Mouse (Mus musculus): ENCODE measurements at regions not wholly inside any gene's neighbourhood (a gene's known extent, or its start where the extent isn't known, plus 50 kb on each side); places are given as distances from the start of the nearest gene placed in this dataset.

DNA sequence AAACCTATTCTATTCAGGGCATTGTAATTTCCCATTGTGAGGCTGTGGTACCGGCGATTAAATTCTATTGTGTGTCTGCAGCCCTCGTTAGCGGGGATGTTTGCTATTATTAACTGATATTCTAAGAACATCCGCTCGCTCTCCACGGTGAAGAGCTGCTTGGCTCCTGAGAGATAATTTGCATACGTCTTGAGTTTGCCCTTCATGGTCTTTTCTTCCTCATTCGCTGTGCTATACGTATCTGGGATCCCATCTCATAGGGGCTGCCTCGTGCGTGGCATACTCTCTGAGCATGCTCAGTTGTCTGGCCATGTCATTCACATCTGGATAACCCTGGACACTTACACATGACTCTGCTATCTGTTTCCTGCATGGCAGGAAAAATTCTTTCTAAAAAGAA is 275.7 kb downstream of the Gm11011 start:
- peak; percentile 24 for DNase-seq (ENCODE audit: low spot score)
- no peak for ATAC-seq
- no peak for TF ChIP-seq CTCF (IDR thresholded peaks at IDR 0.05; ENCODE audit: low read depth)
- H3K27ac ChIP-seq, result peak overlapping the region; percentile 4; the same call in 1 of the 2 replicates
- 24% methylated on average over 12 of the region's 12 CpGs for WGBS
- H3K4me3 ChIP-seq (ENCODE audit: low read length), result no peak overlapping the region
- no peaks in the 10 kb centered on the region for H3K36me3 ChIP-seq (ENCODE audit: insufficient read depth, low read length)
- no peaks in the 10 kb centered on the region for H3K9me3 ChIP-seq (ENCODE audit: low read length)
- H3K9ac ChIP-seq (replicated peaks; ENCODE audit: low read length), result no peak overlapping the region
- no peaks in the 10 kb centered on the region for H3K27me3 ChIP-seq (ENCODE audit: insufficient read depth, low read length)
- H3K4me1 ChIP-seq (ENCODE audit: insufficient read depth, low read length), result peaks cover 3% of the 10 kb centered on the region; the same call in 1 of the 2 replicates
- H3K4me2 ChIP-seq (ENCODE audit: low read depth, low read length), result no peak overlapping the region

DNA sequence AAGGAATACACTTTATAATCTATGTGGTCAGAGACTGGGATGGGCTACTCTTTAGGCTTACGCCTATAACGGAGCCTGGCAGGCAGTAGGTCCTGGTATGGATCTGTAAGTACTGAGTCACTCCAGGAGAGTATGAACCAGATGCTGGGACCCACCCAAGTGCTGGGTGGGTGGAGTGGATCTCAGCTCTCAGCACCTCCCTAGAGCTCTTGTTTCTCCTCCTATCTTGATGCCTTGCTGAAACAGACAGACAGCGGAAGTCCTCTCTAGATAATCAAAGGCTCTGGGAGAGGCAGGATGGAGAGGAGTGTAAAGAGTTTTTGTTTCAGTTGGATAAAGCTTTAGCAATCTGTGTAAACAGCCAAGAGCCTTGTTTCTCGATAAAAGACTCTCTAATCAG is 276.2 kb downstream of the Gm11011 start:
- 60% methylated on average over 4 of the region's 4 CpGs for WGBS
- no peak for DNase-seq (ENCODE audit: low spot score)
- no peak overlapping the region for H3K4me2 ChIP-seq (ENCODE audit: low read depth, low read length)

DNA sequence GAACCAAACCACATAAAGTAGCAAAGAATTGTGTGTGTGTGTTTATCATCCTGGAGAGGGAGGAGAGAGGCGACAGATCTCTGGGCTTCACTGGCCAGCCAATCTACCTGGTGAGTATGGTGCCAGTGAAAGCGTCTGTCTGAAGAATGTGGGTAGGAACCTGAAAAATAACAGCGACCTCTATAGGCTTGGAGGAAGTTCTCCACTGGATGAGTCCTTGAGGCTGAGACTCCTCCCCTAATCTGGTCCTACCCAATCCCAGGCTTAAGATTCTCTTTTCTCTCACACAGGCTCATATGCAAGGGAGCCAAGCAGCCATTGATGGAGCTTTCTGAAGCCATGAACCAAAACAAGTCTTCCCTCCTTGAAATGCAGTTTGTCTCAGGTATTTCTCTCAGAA is 283.2 kb downstream of the Gm11011 start:
- Histone ChIP-seq H3K4me3 (ENCODE audit: low read length) (no peak overlapping the region), H3K9ac (replicated peaks; ENCODE audit: low read length) (no peak overlapping the region), H3K27ac (no peak overlapping the region), H3K36me3 (ENCODE audit: insufficient read depth, low read length) (no peaks in the 10 kb centered on the region), H3K4me1 (ENCODE audit: insufficient read depth, low read length) (no peaks in the 10 kb centered on the region), H3K4me2 (ENCODE audit: low read depth, low read length) (no peak overlapping the region), H3K9me3 (ENCODE audit: low read length) (no peaks in the 10 kb centered on the region), H3K27me3 (ENCODE audit: insufficient read depth, low read length) (no peaks in the 10 kb centered on the region)
- no peak for ATAC-seq
- 91% methylated on average over 3 of the region's 3 CpGs for WGBS
- TF ChIP-seq CTCF (IDR thresholded peaks at IDR 0.05; ENCODE audit: low read depth), result no peak
- DNase-seq (ENCODE audit: low spot score), result no peak

More for the DNA sequence above, 276.2 kb downstream of the Gm11011 start:
- H3K27ac ChIP-seq, result peak overlapping the region; percentile 4; the same call in 1 of the 2 replicates
- H3K9me3 ChIP-seq (ENCODE audit: low read length), result no peaks in the 10 kb centered on the region
- peaks cover 3% of the 10 kb centered on the region; the same call in 1 of the 2 replicates for H3K4me1 ChIP-seq (ENCODE audit: insufficient read depth, low read length)
- no peak for TF ChIP-seq CTCF (IDR thresholded peaks at IDR 0.05; ENCODE audit: low read depth)
- H3K4me3 ChIP-seq (ENCODE audit: low read length), result no peak overlapping the region
- no peaks in the 10 kb centered on the region for H3K27me3 ChIP-seq (ENCODE audit: insufficient read depth, low read length)
- no peaks in the 10 kb centered on the region for H3K36me3 ChIP-seq (ENCODE audit: insufficient read depth, low read length)
- no peak overlapping the region for H3K9ac ChIP-seq (replicated peaks; ENCODE audit: low read length)
- no peak for ATAC-seq

DNA sequence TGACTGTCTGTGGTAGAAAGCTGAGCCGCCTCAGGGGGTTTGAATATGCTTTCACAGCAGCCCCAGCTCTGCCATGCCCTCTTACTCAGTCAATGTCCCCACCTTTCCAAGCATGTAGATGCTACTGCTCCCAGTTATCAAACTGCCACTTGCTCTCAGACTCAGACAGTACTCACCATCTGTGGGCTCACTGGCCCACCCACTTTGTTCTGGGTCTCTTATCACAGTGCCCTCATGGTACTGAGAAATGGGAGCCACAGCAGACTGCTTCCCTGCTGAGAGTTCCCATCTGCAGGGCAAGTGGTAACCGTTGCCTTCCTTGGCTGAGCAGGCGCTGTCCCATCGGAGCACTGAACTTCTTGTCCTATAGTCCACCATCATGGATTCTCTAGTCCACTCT is 286.6 kb downstream of the Gm11011 start:
- Histone ChIP-seq H3K9ac (replicated peaks; ENCODE audit: low read length) (no peak overlapping the region), H3K4me1 (ENCODE audit: insufficient read depth, low read length) (peaks cover 13% of the 10 kb centered on the region; the same call in 1 of the 2 replicates), H3K27ac (peak overlapping the region; percentile 56; the same call in 1 of the 2 replicates), H3K4me3 (ENCODE audit: low read length) (no peak overlapping the region), H3K9me3 (ENCODE audit: low read length) (no peaks in the 10 kb centered on the region), H3K27me3 (ENCODE audit: insufficient read depth, low read length) (no peaks in the 10 kb centered on the region), H3K4me2 (ENCODE audit: low read depth, low read length) (no peak overlapping the region), H3K36me3 (ENCODE audit: insufficient read depth, low read length) (no peaks in the 10 kb centered on the region)
- DNase-seq (ENCODE audit: low spot score) (no peak), ATAC-seq (no peak)
- TF ChIP-seq CTCF (IDR thresholded peaks at IDR 0.05; ENCODE audit: low read depth), result no peak
- WGBS, result 78% methylated on average over 4 of the region's 4 CpGs

DNA sequence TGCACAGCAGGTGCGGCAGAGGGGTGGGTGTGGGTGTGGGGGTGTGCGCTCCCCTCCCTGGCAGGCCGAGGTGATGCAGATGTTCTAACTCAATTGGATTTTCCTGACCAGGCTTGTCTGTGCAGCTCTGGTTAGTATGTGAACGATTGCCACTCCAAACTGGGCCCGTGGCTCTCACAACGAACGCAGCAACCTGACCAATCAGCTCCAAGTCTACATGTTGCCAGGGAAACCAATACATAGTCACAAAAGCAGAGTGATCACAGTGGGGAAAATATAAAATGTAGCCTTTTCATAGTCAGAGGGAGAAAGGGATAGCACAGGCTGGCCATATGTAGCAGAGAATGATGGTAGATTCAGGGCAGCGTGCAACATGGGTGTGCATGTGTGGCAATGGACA is 287.1 kb downstream of the Gm11011 start:
- H3K4me2 ChIP-seq (ENCODE audit: low read depth, low read length), result no peak overlapping the region
- DNase-seq (ENCODE audit: low spot score) (peak; percentile 68), ATAC-seq (peak; percentile 57; the same call in 1 of the 2 replicates)
- no peak overlapping the region for H3K4me3 ChIP-seq (ENCODE audit: low read length)
- 64% methylated on average over 8 of the region's 8 CpGs for WGBS
- TF ChIP-seq CTCF (IDR thresholded peaks at IDR 0.05; ENCODE audit: low read depth), result no peak
- no peak overlapping the region for H3K9ac ChIP-seq (replicated peaks; ENCODE audit: low read length)
- H3K27ac ChIP-seq, result peak overlapping the region; percentile 56
- no peaks in the 10 kb centered on the region for H3K9me3 ChIP-seq (ENCODE audit: low read length)
- H3K36me3 ChIP-seq (ENCODE audit: insufficient read depth, low read length), result no peaks in the 10 kb centered on the region
- H3K27me3 ChIP-seq (ENCODE audit: insufficient read depth, low read length), result no peaks in the 10 kb centered on the region
- H3K4me1 ChIP-seq (ENCODE audit: insufficient read depth, low read length), result peaks cover 13% of the 10 kb centered on the region; the same call in 1 of the 2 replicates

DNA sequence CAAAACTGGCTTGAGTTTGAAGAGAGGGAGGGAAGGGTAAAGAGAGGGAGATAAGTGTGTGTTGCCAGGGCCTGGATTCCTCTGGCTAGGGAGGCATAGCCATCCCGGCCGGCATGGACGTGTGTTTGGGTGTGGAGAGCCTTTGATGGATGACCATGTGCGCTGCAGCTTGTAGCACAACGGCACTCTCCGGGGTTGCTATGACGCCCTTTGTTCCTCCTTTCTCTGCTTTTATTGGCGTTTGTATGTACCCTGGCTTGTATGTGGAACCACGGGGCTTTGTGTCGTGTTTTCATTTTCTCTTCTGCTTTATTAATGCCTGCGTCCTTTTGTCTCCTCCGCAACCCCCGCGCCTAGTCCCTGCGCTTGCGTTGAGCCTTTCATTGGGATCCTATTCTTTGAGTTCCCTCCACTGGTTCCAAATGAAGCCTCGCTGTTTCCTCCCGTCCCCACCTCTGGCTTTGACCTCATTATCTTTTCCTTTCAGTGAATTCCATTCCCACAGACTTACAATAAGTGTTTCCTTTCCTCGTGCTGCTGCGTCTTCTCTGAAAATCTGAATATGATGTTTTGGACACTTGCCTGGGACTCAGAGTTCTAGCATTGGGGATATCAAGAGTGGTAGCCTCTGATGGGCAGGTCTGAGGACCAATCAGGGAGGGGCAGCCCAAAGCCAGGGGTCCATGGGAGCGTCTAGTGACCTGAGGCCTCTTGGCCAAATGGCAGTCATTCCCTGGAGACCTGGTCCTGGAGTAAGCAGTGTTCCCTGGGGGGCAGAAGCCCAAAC is 289.5 kb downstream of the Gm11011 start:
- Histone ChIP-seq H3K4me2 (ENCODE audit: low read depth, low read length) (peak overlapping the region; percentile 53), H3K27ac (peak overlapping the region; percentile 60; the same call in 1 of the 2 replicates), H3K9ac (replicated peaks; ENCODE audit: low read length) (peak overlapping the region; percentile 35; the same call in 1 of the 2 replicates), H3K4me3 (ENCODE audit: low read length) (peak overlapping the region; percentile 25), H3K36me3 (ENCODE audit: insufficient read depth, low read length) (no peaks in the 10 kb centered on the region), H3K27me3 (ENCODE audit: insufficient read depth, low read length) (no peaks in the 10 kb centered on the region), H3K4me1 (ENCODE audit: insufficient read depth, low read length) (peaks cover 13% of the 10 kb centered on the region; the same call in 1 of the 2 replicates), H3K9me3 (ENCODE audit: low read length) (no peaks in the 10 kb centered on the region)
- ATAC-seq, result peak; percentile 84
- WGBS, result 5% methylated on average over 21 of the region's 21 CpGs
- DNase-seq (ENCODE audit: low spot score), result peak; percentile 74
- TF ChIP-seq CTCF (IDR thresholded peaks at IDR 0.05; ENCODE audit: low read depth), result no peak

DNA sequence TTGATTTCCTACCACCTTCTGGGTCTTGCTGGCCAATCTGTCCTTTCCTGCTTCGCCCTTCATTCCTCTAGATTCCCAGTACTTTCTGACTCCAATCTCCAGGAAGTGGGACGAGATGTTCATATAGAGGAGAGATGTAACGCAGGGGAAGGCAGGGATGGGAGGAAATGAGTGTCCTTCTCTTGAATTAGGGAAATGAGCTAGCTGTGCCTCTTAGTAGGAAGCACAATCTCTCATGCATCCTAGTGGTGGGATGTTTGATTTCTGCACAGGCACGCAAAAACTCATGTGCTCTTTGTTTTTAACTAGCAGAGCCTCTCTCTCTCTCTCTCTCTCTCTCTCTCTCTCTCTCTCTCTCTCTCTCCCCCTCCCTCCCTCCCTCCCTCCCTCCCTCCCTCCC is 290.3 kb downstream of the Gm11011 start:
- no peak overlapping the region for H3K27ac ChIP-seq
- H3K9ac ChIP-seq (replicated peaks; ENCODE audit: low read length), result no peak overlapping the region
- no peak for ATAC-seq
- WGBS, result 37% methylated on average over 4 of the region's 4 CpGs
- DNase-seq (ENCODE audit: low spot score), result peak; percentile 50
- no peak overlapping the region for H3K4me2 ChIP-seq (ENCODE audit: low read depth, low read length)
- H3K27me3 ChIP-seq (ENCODE audit: insufficient read depth, low read length), result no peaks in the 10 kb centered on the region
- H3K36me3 ChIP-seq (ENCODE audit: insufficient read depth, low read length), result no peaks in the 10 kb centered on the region
- no peaks in the 10 kb centered on the region for H3K9me3 ChIP-seq (ENCODE audit: low read length)
- H3K4me3 ChIP-seq (ENCODE audit: low read length), result no peak overlapping the region
- TF ChIP-seq CTCF (IDR thresholded peaks at IDR 0.05; ENCODE audit: low read depth), result peak; percentile 39
- peaks cover 13% of the 10 kb centered on the region; the same call in 1 of the 2 replicates for H3K4me1 ChIP-seq (ENCODE audit: insufficient read depth, low read length)

All from hindbrain, postnatal 0 days (tissue).